10 mouse cellular contexts compared by ENCODE assay signal in the genomic region with DNA sequence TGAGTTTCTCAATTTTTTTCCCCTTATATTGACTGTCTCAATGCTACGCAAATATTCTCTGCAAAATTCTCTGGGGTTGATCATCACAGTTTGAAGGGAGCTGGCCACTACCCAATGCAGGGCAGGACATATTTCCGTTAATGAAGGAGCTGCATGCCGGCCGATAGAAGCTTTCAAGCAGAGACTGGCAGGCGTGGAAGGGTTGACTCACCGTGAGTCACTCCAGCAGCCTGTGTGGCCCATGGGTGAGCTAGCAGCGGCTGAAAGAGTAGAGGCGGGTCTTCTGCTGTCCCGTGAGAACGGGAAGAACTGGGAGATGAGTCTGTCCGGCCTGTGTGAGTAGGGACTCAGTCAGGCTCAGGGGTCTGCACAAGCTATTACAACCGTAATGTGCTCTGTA. TPM values are rescaled to one million over a fixed set of nuclear protein-coding genes. Genes with fewer than 3 reads are reported as not detected.
A peak's percentile ranks its signal among the peaks of the same experiment; 100 is the strongest.
DNase-seq lines count a peak whose midpoint lies in the region; ATAC-seq and TF ChIP-seq lines count a peak whose summit lies in the region.
"Had no signal": no experiment of that assay in that cellular context is flagged by ENCODE, and none has a peak within 500 bp of the region (broad histone marks: within the 10 kb centered on the region; RNA-seq: fewer than 3 reads in every experiment).

No protein-coding gene starts in this region.

- no peak for TF ChIP-seq POLR2A in CH12.LX (IDR thresholded peaks at IDR 0.05; ENCODE audit: low read depth, low read length)

- H3K4me2 ChIP-seq in CH12.LX (ENCODE audit: insufficient read depth, low read depth, poor library complexity, severe bottlenecking): 0 out of 2 replicates have a peak overlapping the region, but pooled peaks have one; percentile 4

- H3K9ac ChIP-seq in CH12.LX (ENCODE audit: insufficient read depth, low read depth): no peak overlapping the region

- no peak for TF ChIP-seq RAD21 in CH12.LX (IDR thresholded peaks at IDR 0.05; ENCODE audit: low read depth, low read length)

- in situ Hi-C loops in CH12.LX (cut with MboI; ENCODE audit: low pct_ligation_motif_present, low pct_unique_long_range_greater_than_20kb, low sequenced_read_pairs): no loop called here

- H3K79me2 ChIP-seq in CH12.LX (replicated peaks; ENCODE audit: control insufficient read depth, extremely low read depth, insufficient read depth, poor library complexity, severe bottlenecking): no peaks in the 10 kb centered on the region

- H3K4me3 ChIP-seq in CH12.LX (replicated peaks in 1 of 3; ENCODE audit: low read depth in 2 of 3, low read length in 2 of 3, poor library complexity in 1 of 3): no peak overlapping the region
- H3K4me3 ChIP-seq: erythroblast, embryonic 14.5 days had no signal

- no peak for ATAC-seq in CD4-positive, CD25-positive, alpha-beta regulatory T cell, adult 4 months

- H3K36me3 ChIP-seq in CH12.LX (replicated peaks in 1 of 2; ENCODE audit: control insufficient read depth in 1 of 2, insufficient read depth in 1 of 2, low read length in 1 of 2): no peaks in the 10 kb centered on the region

- H3K4me1 ChIP-seq in CH12.LX (ENCODE audit: control insufficient read depth in 1 of 2, insufficient read depth in 2 of 2): peaks cover 5 to 14% of the 10 kb centered on the region in 2 experiments

- peak; percentile 22; the same call in 1 of the 2 replicates for TF ChIP-seq EP300 in CH12.LX (IDR thresholded peaks at IDR 0.05; ENCODE audit: low read length)

- no peaks in the 10 kb centered on the region for H3K27me3 ChIP-seq in CH12.LX (replicated peaks)

- peak; percentile 22 to 34 for DNase-seq in cerebellum, postnatal 36 days
- DNase-seq in cerebellum, adult 11-12 months: no peak
- DNase-seq in CH12.LX (ENCODE audit: extremely low read depth): peak; percentile 44
- DNase-seq in brain, adult 2 months (ENCODE audit: low read depth, low spot score): peak; percentile 72
- peak; percentile 42 to 46 for DNase-seq in heart, postnatal 10 days
- DNase-seq in embryo, embryonic 10 days (ENCODE audit: low spot score): no peak
- no peak for DNase-seq in layer of hippocampus, adult 9-11 months
- DNase-seq: thymus, postnatal 14 days had no signal

- intact Hi-C loops in heart, postnatal 10 days (cut with DNase I): loop anchor here (5.0 kb wide), 1 partner anchor 58 kb away; no protein-coding TSS in a partner anchor

- no peak overlapping the region for H3K27ac ChIP-seq in CH12.LX (ENCODE audit: insufficient read depth, low read depth)

- dilution Hi-C loops in CH12.LX (cut with MboI; ENCODE audit: extremely low pct_ligation_motif_present, extremely low pct_unique_long_range_greater_than_20kb, low sequenced_read_pairs): no loop called here

- no peak for TF ChIP-seq CTCF in CH12.LX (conservative IDR thresholded peaks at IDR 0.05 in 1 of 2, IDR thresholded peaks at IDR 0.05 in 1 of 2; ENCODE audit: low read depth in 2 of 2, low read length in 2 of 2)

- no peaks in the 10 kb centered on the region for H3K9me3 ChIP-seq in CH12.LX (replicated peaks; ENCODE audit: low read length)

TF ChIP-seq in CH12.LX, 34 proteins besides CTCF, POLR2A, EP300 and RAD21:
- TF ChIP-seq ETS1 (conservative IDR thresholded peaks at IDR 0.05; ENCODE audit: low read depth, low read length) (peak; percentile 47; the same call in 1 of the 2 replicates), BHLHE40 (IDR thresholded peaks at IDR 0.05; ENCODE audit: low read depth, low read length) (0 out of 2 replicates have a peak, but pooled peaks have one; percentile 12), CHD2 (IDR thresholded peaks at IDR 0.05; ENCODE audit: low read length) (no peak)

RNA-seq across cellular contexts. Expression of a gene that starts 23.6 kb away (rescaled TPM):
- total RNA-seq in CH12.LX (2012; rRNA removed): 9.1 and 9.5 TPM in 2 replicates
- 5.9 and 6.4 TPM in 2 replicates for total RNA-seq in CH12.LX (2014; rRNA removed)
- 9.4 and 10.2 TPM in 2 replicates for polyA plus RNA-seq in CH12.LX (2012; ENCODE audit: insufficient read length, low read depth)
- total RNA-seq in heart, postnatal 10 days (2021): 1 to 10 TPM; 5.2 to 5.7 TPM
- polyA plus RNA-seq in CD4-positive, CD25-positive, alpha-beta regulatory T cell, adult 4 months (2017; shearing (Covaris generic)): 1 to 10 TPM in 1 of 2 experiments, under 1 TPM in 1; 0.79 to 1.3 TPM
- polyA plus RNA-seq: erythroblast, embryonic 14.5 days had no signal

Comparison
In these comparisons a context has a peak if more than half of its experiments do, and no peak if none do; other contexts are left out.
1. DNase-seq: peak in cerebellum, postnatal 36 days (2 of 2), CH12.LX (single experiment), brain, adult 2 months (single experiment) and heart, postnatal 10 days (2 of 2); none in cerebellum, adult 11-12 months (single experiment), embryo, embryonic 10 days (single experiment) and layer of hippocampus, adult 9-11 months (single experiment).